Mouse (Mus musculus) thymus, postnatal 0 days (tissue): ENCODE measurements around the gene Zfp383. TPM values are rescaled to one million over a fixed set of nuclear protein-coding genes. Genes with fewer than 3 reads are reported as not detected.
"Not testable (repeated sequence)": the region's sequence is repeated elsewhere in the genome, so short reads cannot be mapped to it uniquely, and the experiment has no call there.

Source experiments
- DNase-seq: peaks from one replicate; pipeline ENCODE4 v3.0.0-alpha.2; 2015; ENCODE audit warnings: low spot score
- microRNA-seq: library from miRNA; unstranded; fragments of <30 nt; microRNA quantifications from one replicate; pipeline ENCODE4, GENCODE M21; 2016; ENCODE audit warnings: borderline number of aligned reads
- polyA plus RNA-seq: library from polyadenylated mRNA; unstranded; fragments of >200 nt; fragmentation: Nextera tagmentation; extraction: Ambion mirVana; gene quantifications from 2 replicates; pipeline ENCODE4 v1.2.1, GENCODE M21; 2015

The Zfp383 gene
- polyA plus RNA-seq, 1 experiment from 2014 or later = 0.90 TPM

- DNase-seq = no peak
These were observed 30.8 kb downstream of the Zfp383 start for GRCm38 (mm10) chr7:29938856-29939255.

GRCm38 (mm10) chr7:29941027-29941426 is 33.0 kb downstream of the Zfp383 start:
- DNase-seq = no peak

GRCm38 (mm10) chr7:29942740-29943139 is 34.7 kb downstream of the Zfp383 start:
- DNase-seq = no peak

- DNase-seq = no peak
These were observed 35.7 kb downstream of the Zfp383 start for GRCm38 (mm10) chr7:29943720-29944119.

- DNase-seq = no peak
These were observed 36.2 kb downstream of the Zfp383 start for GRCm38 (mm10) chr7:29944201-29944600.

- no peak for DNase-seq
These were observed 45.1 kb downstream of the Zfp383 start for GRCm38 (mm10) chr7:29953086-29953485.

GRCm38 (mm10) chr7:29953513-29954401 is 45.7 kb downstream of the Zfp383 start, which contains the start of gene Zfp74:
TSS of gene Zfp74 (minus strand) at chr7:29954089.
- DNase-seq = peak; percentile 84

- DNase-seq = peak; percentile 61
These were observed 46.7 kb downstream of the Zfp383 start for GRCm38 (mm10) chr7:29954731-29955130.

- DNase-seq = no peak
These were observed 48.2 kb downstream of the Zfp383 start for GRCm38 (mm10) chr7:29956257-29956656.

- DNase-seq = no peak
These were observed 50.2 kb downstream of the Zfp383 start for GRCm38 (mm10) chr7:29958125-29958724.

- no peak for DNase-seq
These were observed 51.0 kb downstream of the Zfp383 start for GRCm38 (mm10) chr7:29959004-29959403.

GRCm38 (mm10) chr7:29965115-29965810 is 57.2 kb downstream of the Zfp383 start:
- DNase-seq = not testable (repeated sequence)

Small RNA genes within 50 kb of the gene (microRNA-seq; reads per million reads assigned to microRNA genes)
- gene Mir7668 = not detected

Other genes with a start within 250 kb of the Zfp383 start
- gene Catsperg2, start 181.2 kb upstream of the Zfp383 start, polyA plus RNA-seq = not detected in 2 replicates
- gene Zfp84, start 139.7 kb upstream of the Zfp383 start, polyA plus RNA-seq = 12.8 TPM in 2 replicates
- gene Zfp30, start 124.2 kb upstream of the Zfp383 start, polyA plus RNA-seq = 2.1 and 2.6 TPM in 2 replicates
- gene Zfp790, start 92.1 kb upstream of the Zfp383 start, polyA plus RNA-seq = 10.4 and 11.7 TPM in 2 replicates
- gene Zfp940, start 54.6 kb upstream of the Zfp383 start, polyA plus RNA-seq = 4.6 and 4.8 TPM in 2 replicates
- gene Zfp420, start 48.2 kb upstream of the Zfp383 start, polyA plus RNA-seq = 3.0 and 3.1 TPM in 2 replicates
- 6.4 and 6.9 TPM in 2 replicates for gene Zfp27, start 1.7 kb upstream of the Zfp383 start, polyA plus RNA-seq
- gene Zfp74, start 45.9 kb downstream of the Zfp383 start, polyA plus RNA-seq = 6.8 and 9.2 TPM in 2 replicates
- gene Zfp568, start 75.7 kb downstream of the Zfp383 start, polyA plus RNA-seq = 3.1 and 4.2 TPM in 2 replicates
- 2.4 and 3.1 TPM in 2 replicates for gene Zfp14, start 143.2 kb downstream of the Zfp383 start, polyA plus RNA-seq
- 6.8 and 7.1 TPM in 2 replicates for gene Zfp82, start 164.7 kb downstream of the Zfp383 start, polyA plus RNA-seq
- gene Gm26920, start 182.2 kb downstream of the Zfp383 start, polyA plus RNA-seq = 1.3 and 1.4 TPM in 2 replicates
- 9.2 and 10.6 TPM in 2 replicates for gene Zfp566, start 182.3 kb downstream of the Zfp383 start, polyA plus RNA-seq
- 59.0 and 59.7 TPM in 2 replicates for gene Zfp260, start 186.6 kb downstream of the Zfp383 start, polyA plus RNA-seq
- 10.9 and 13.6 TPM in 2 replicates for gene Zfp382, start 213.7 kb downstream of the Zfp383 start, polyA plus RNA-seq